Mouse (Mus musculus): ENCODE measurements around the gene Ntn3.

DNA sequence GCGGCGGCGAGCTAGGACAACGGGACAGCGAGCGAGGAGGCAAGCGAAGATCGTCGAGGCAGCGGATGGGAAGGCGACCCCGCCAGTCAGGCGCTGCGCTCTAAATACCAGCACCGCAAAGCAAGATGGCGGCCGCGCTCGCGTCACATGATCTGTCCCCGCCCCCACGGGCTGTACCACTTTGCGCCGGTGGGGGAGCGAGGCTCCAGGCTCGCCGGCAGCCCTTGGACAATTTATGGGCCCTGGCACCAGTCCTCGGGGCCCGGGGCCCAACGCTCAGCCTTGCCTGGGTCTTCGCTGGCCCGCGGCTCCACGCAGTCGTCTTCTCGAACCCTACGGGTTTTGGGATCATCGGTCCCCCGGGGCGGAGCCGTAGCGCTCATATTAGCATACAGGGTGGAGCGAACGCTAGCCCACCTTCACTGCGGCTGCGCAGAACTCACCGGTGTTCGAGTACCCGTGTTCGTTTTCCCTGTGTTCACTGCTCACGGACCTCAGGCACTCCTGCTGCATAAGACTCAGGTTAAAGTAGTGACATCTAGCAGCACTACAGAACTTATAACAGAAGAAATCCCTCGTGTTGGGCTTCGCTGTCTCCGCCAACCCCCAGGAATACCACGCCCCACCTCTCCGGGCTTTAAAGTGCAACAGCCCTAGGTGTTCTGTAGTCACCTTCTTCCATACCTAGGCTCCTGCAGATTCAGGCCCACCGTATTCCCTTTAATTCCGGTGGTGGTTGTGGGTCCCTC lies 39.8 kb downstream of the Ntn3 start, which contains the start of gene Atp6v0c:
- TF ChIP-seq MAX (IDR thresholded peaks at IDR 0.05; ENCODE audit: low read depth): no peak
- peak; percentile 75 for TF ChIP-seq POLR2A (IDR thresholded peaks at IDR 0.05; ENCODE audit: insufficient read length, low read depth)
- peak; percentile 90 for TF ChIP-seq USF1 (IDR thresholded peaks at IDR 0.05; ENCODE audit: low read depth)
- no peak for TF ChIP-seq REST (IDR thresholded peaks at IDR 0.05; ENCODE audit: insufficient read depth, insufficient read length)
- TF ChIP-seq MYOG (IDR thresholded peaks at IDR 0.05; ENCODE audit: control insufficient read depth in 1 of 3, insufficient read depth in 1 of 3, insufficient read length in 2 of 3, low read depth in 2 of 3): no peak
- TF ChIP-seq POLR2AphosphoS2 (IDR thresholded peaks at IDR 0.05; ENCODE audit: insufficient read length, low read depth): peak; percentile 92
- no peak for TF ChIP-seq CEBPB (IDR thresholded peaks at IDR 0.05; ENCODE audit: insufficient read depth, poor library complexity, severe bottlenecking)
- no peak for TF ChIP-seq MYOD1 (IDR thresholded peaks at IDR 0.05; ENCODE audit: control insufficient read depth in 1 of 3, insufficient read length in 2 of 3, low read depth in 2 of 3)
- TF ChIP-seq TCF12 (IDR thresholded peaks at IDR 0.05; ENCODE audit: insufficient read depth, poor library complexity, severe bottlenecking): no peak
- TF ChIP-seq E2F4 (IDR thresholded peaks at IDR 0.05; ENCODE audit: insufficient read depth): no peak
- no peak for TF ChIP-seq TCF3 (IDR thresholded peaks at IDR 0.05; ENCODE audit: insufficient read length, low read depth)

Data from myocyte (in vitro differentiated cells).